Mouse (Mus musculus): Measurements from ENCODE around the gene Tex9.
A peak's percentile ranks its signal among the peaks of the same experiment; 100 is the strongest.

GRCm38 (mm10) chr9:72458233-72458632 is 33.8 kb downstream of the Tex9 start:
- TF ChIP-seq CTCF (IDR thresholded peaks at IDR 0.05; ENCODE audit: control insufficient read depth, insufficient read depth, low read length) = peak; percentile 89
- TF ChIP-seq POLR2A (IDR thresholded peaks at IDR 0.05; ENCODE audit: borderline replicate concordance, control insufficient read depth, low read depth, low read length) = no peak

Data from bone marrow, adult 2 months (tissue).